Mouse (Mus musculus) kidney, postnatal 25 days (tissue): ENCODE measurements around the gene Hook2.

ENCODE experiments used
- DNase-seq, 2 experiments: peaks; one replicate each; pipeline ENCODE4 v3.0.0; 2021; ENCODE audit warnings: mixed read lengths in 2 of 2

The Hook2 gene

GRCm38 (mm10) chr8:84987903-84988302 is 2.5 kb upstream of the Hook2 start:
- DNase-seq, result no peak

DNA sequence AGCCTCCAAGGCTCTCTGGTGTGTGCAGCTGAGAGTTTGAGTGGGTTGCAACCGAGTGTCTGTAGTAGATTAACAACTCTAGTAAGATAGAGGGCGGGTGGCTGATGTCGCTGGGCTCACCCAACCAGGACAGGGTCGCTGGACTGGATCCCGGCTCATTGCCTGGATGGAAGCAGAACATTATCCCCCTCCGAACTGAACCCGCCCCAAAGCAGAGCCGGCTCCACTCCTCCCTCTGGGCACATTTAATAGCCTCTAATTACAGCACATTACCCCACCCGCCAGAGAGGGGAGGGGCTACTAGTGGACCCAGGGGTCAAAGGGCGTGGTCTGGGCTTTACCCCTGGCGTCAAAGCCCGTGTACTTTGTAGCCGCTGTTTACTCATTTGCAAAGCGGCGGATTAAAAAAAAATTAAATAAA is 1.1 kb upstream of the Hook2 start:
- DNase-seq, result peak; percentile 92 to 96

- peak; percentile 94 to 97 for DNase-seq
Measured at GRCm38 (mm10) chr8:84989810-84990209, 593 bp upstream of the Hook2 start.

DNA sequence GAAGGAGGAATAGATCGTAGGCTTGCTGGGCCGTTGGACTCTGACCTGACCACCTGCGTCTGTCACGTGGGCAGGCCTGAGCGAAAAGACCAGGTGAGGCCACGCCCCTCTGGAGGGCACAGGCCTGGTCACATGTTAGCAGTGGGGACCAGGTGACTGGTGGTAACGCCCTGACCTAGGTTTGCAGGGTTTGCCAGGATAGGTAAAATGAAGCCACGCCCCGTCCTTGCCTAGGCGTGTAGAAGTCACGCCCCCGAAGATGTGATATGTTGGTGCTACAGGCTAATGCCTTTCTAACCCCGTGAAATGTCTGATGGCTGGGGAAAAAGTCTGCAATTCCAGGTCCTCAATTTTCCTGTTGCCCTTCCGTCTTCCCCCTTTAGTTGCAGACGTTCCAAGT is 433 bp downstream of the Hook2 start:
- peak; percentile 95 to 98 for DNase-seq

GRCm38 (mm10) chr8:84994375-84994774 is 4.0 kb downstream of the Hook2 start:
- DNase-seq, result no peak

DNA sequence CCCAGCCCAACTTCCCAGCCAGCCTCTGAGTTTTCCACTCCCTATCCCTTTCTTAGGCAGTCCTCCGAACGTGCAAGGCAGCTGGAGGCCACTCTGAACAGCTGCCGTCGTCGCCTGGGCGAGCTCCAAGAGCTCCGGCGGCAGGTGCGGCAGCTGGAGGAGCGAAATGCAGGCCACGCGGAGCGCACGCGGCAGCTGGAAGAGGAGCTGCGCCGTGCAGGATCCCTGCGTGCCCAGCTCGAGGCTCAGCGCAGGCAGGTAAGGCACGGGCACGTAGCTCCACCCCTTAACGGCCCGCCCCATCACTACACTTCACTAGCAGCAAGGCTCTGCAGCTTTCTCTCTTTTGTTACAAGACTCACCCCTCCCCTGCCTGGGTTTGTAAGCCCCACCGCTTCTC is 5.3 kb downstream of the Hook2 start:
- DNase-seq, result no peak

DNA sequence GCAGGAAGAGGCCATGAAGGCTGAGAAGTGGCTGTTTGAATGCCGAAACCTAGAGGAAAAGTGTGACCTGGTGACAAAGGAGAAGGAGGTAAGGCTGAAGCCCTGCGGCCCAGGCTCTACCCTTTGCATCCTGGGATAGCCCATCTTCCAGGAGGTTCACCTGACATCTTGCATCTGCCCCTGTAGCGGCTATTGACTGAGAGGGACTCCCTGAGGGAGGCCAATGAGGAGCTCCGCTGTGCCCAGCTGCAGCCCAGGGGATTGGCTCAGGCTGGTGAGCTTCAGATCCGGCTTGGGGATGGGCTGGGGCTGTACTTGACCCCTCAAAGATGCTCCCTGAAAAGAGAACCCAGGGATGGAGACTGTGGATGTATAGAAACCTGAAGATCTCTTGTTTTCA is 6.6 kb downstream of the Hook2 start:
- no peak for DNase-seq

DNA sequence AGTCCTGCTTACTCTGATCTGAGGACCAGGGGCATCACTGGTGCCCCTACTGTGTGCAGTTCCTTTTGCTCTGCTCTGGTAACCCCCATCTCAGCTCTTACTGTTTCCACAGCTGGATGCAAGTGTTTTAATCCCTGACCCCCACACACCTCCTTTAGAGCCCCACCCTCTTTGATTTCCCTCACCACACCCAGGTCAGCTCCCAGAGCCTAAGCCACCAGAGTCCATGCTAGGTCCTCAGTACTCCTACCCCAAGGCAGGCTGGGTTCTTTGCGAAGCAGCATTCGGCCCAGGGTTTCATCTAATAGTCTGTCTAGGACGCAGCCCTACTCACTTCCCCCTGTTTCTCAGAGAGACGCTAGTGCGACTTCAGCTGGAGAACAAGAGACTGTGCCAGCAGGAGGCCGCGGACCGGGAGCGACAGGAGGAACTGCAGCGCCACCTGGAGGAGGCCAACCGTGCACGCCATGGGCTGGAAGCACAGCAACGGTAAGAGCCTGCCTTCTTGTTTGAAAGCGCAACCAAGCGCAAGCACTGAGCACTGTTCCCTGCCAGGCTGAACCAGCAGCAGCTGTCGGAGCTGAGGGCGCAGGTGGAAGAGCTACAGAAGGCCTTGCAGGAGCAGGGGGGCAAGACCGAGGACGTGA is 7.4 kb downstream of the Hook2 start:
- peak; percentile 91 to 96 for DNase-seq

GRCm38 (mm10) chr8:85007686-85008085 is 17.3 kb downstream of the Hook2 start:
- DNase-seq, result peak; percentile 43 to 50

GRCm38 (mm10) chr8:85011242-85011641 is 20.8 kb downstream of the Hook2 start:
- DNase-seq, result no peak

DNA sequence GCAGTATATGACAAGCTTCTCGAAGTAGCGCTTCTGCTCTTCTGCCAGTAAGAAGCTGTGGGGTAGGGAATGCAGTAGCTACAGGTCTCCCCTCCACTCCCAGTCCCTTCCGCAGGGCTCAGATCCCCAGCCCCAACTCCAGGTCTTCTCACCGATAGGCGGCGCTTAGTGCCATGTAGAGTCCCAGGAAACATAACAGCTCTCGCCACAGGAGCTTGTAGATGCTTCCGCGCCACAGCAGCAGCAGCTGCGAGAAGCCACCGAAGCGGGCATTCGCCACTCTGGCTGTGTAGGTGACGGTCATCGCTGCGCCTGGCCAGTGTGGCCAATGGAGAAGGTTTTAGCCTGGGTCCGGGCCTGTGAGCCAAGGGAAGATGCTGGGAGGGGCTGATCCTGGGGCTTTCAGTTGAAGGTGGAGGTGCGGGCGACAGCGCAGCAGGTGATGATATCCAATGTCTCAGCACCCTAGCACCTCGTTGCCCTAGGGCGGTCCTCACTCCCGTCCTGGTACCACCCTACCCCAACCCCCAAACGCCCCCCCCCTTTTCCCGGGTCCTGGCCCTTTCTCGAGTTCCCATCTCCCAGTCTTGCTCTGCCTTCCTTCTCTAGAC is 22.9 kb downstream of the Hook2 start:
- peak; percentile 85 to 87 for DNase-seq

- DNase-seq, result no peak
Measured at GRCm38 (mm10) chr8:85014431-85014830, 24.0 kb downstream of the Hook2 start, which contains the start of gene Best2. TSS of gene Best2 (minus strand) at chr8:85014531.

DNA sequence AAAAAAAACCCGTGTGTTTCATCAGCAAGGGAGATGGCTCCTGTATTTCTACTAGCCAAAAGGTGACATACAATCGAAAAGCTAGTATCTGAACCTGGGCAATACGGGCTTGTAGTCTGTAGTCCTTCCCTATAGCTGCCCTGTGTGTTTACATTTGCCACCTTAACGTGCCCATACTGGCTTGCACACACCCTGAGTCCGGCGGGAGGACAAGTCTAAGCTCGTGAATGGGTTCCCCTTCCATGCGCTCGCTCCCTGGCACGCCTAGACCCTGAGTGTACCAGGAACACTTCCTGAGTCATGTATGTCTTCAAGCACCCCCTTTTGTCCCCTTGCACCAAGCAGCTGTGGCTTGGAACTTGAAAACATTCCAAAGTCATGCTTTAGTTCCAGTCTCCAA is 26.3 kb downstream of the Hook2 start:
- DNase-seq, result no peak

DNA sequence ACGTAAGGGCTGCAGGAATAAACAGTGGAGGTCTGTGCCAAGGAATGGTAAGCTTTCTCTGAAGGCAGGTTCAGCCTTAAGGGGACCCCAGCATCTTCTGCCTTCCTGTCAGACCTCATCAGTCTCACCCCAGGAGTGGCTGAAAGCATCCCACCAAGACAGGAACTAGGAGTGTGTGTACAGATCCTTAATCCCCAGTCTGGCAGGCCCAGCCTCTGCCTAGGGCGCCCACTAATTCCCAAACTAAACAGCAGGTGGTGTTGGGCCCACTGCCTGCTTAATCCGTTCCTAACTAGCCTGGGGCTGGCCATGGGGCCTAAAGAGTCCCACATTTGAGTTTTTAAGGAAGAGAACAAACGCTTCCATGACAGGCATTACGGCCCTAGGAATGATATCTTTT is 26.8 kb downstream of the Hook2 start:
- DNase-seq, result no peak

GRCm38 (mm10) chr8:85021514-85022055 is 31.2 kb downstream of the Hook2 start:
- no peak for DNase-seq

- peak in 1 of 2 experiments; percentile 32 for DNase-seq
Measured at GRCm38 (mm10) chr8:85023846-85024245, 33.4 kb downstream of the Hook2 start.

DNA sequence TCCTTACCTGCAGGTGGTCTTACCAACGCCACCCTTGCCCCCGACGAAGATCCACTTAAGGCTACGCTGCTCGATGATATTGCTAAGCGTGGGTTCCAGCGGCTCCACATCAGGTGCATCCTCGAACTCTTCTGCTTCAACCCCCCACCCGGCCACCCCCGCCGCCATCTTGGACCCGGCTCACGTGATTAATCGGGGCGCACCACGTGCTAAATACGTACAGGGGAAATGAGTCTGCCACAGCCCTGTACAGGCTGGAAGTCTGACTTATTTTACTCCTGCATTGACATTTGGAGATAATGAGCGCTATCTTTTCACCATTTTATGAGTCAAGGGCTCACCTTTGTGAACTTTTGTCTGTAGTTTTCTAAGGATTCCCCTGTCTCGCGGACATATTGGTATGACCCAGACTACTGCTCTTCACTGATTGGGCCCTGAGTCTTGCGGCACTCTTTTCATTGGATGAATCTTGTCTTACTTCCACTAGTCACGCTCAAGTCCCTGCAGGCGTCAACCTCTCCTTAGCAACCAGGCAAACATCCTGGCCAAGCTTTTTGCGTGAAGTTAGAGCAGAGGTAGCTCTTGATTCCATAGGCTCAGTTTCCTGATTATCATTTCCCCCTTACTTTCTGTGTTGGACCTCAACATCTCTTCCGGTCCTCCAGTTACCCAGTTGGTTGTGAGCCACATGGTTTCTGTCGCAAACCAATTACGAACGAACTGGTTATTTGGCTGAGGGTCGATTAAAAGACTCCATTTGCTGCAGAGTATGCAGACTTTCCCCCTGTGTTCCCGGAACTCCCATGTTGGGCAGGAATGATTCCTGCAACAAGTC is 34.9 kb downstream of the Hook2 start, which contains the start of gene Asna1:
Gene Asna1, minus strand, starts transcription at position 184 of the 835 bp plus-strand sequence.
- peak; percentile 90 to 93 for DNase-seq

DNA sequence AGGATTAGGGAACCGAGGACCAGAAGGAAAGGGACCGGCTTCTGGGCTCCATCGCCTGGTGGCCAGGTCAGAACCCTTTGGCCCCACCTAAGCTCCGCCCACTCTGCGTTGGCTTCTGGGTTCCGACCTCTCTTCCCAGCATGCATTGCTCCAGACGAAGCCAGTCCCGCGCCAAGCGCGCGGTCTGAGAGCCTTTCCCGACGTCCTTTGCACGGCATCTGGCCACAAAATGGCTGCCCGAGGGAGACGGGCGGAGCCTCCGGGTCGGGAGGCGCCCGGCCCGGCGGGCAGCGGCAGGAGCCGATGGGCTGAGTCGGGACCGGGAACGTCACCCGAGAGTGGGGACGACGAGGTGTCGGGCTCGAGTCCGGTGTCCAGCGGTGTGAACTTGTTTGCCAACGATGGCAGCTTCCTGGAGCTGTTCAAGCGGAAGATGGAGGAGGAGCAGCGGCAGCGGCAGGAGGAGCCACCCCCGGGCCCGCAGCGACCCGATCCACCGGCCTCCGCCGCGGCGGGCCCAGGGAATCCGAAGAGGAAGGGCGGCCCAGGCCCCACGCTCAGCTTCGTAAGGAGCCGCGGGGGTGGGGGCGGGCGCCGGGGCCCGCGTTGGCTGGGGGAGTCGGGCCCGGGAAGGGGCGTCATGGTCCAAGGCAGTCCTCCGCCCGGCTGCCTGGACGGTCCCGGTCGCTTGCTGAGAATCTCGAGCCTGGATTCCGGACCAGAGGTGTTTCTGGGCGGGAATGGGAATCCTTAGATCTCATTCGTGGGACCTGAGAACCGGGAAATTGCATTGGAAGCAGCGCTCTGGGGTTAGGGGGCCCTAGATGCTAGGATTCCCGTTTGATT is 36.5 kb downstream of the Hook2 start, which contains the start of gene Trir:
Gene Trir, plus strand, starts transcription at position 154 of the 846 bp plus-strand sequence.
- peak; percentile 98 to 99 for DNase-seq

- DNase-seq, result peak in 1 of 2 experiments; percentile 33
Measured at GRCm38 (mm10) chr8:85027516-85027855, 37.1 kb downstream of the Hook2 start.

DNA sequence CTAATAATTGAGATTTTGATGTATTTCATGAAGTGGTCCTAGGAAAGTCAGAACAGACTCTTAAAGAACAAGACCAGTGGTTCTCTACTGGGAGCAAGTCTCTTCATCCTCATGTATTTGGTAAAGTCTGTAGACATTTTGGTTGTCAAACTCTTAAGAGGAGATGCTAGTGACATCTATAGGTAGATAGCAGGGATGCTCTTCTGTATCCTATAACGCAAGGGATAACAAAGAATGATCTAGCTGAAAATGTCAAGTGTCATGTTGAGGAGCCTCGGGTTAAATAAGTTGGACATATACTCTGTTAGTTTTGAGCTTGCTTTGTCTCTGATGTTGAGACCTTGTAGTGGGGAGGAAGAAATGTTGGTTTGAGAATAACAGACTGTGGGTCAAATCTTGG is 37.5 kb downstream of the Hook2 start:
- no peak for DNase-seq

DNA sequence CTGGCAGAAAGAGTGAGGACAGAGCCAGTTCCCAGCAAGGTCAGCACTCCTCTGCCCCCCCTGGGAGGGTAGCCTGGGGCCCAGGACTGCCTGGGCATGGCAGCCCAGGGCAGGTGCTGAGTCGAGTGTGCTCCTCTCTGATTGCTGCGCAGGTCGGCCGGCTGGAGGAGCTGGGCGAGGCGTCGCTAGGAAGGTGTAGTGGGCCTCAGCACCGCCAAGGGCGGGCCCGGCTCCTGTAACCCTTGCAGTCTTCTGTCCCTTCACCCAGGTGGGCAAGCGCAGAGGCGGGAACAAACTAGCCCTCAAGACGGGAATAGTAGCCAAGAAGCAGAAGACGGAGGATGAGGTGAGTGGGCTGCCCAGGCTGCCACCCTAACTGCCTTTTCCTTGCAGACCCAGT is 38.9 kb downstream of the Hook2 start:
- peak in 1 of 2 experiments; percentile 46 for DNase-seq

DNA sequence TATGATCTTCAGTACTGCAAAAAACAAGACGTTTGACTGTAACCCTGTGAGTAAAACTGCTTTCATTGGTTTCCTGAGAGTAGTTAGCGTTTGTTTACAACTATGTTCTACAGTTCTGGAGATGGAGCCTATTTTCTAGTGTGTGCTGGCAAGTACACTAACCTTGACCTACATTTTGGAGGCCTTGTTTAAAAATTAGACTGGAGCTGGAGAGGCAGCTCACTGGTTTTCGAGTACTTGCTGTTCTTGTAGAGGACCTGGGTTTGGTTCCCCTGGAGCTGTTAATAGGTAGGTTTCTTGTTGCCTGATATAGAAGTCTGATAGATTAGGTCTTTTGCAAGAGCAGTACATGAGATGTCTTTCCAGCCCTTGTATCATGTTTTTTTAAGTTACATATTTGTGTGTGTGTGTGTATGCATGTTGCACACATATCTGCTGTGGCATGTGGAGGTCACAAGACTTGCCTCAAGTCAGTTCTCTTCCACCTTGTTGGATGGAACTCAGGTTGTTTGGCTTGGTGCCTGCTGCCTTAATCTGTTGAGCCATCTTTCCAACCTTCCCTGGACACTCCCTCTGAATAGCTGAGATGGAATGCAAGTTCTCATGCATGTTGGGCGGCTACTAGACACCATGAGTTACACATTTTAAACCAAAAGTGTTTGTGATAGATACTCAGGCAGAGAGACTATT is 42.4 kb downstream of the Hook2 start:
- peak; percentile 69 to 75 for DNase-seq
